ENCODE assay signal across 24 mouse cellular contexts in the genomic region with DNA sequence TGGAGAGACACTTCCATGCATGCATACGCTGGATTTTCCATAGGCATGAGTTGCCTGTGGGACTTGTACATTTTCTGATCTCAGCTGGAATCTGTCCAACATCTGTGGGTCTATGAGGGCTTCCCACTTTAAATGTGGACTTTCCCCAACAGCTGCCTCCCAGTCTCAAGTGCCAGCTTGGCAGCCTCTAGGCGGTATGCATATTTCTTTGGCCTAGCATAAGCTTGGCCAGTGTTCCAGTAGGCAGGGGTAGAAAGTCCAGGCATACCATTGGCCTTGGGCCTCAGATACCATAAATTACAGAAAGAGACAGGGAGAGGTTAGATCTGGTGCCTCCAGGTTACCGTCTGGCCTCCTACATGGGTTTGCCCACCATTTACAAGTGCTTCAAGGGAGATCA. TPM values are rescaled to one million over a fixed set of nuclear protein-coding genes. Genes with fewer than 3 reads are reported as not detected.
DNase-seq lines count a peak whose midpoint lies in the region; ATAC-seq and TF ChIP-seq lines count a peak whose summit lies in the region.
"Had no signal": no experiment of that assay in that cellular context is flagged by ENCODE, and none has a peak within 500 bp of the region (broad histone marks: within the 10 kb centered on the region; RNA-seq: fewer than 3 reads in every experiment).

No protein-coding gene starts in this region.

- no peak for ATAC-seq in heart, embryonic 12.5 days (ENCODE audit: insufficient number of reproducible peaks, low FRiP score)
- ATAC-seq in heart, postnatal 0 days (ENCODE audit: insufficient read depth, low read depth) = 0 out of 2 replicates have a peak, but pooled peaks have one; percentile 24
- peak; percentile 63 for ATAC-seq in lung, postnatal 0 days
- ATAC-seq: activated CD4-positive, CD25-positive, alpha-beta regulatory T cell, adult 4 months; CD4-positive, CD25-positive, alpha-beta regulatory T cell, adult 4 months; Patski had no signal

- no peak overlapping the region for H3K9ac ChIP-seq in heart, embryonic 12.5 days
- no peak overlapping the region for H3K9ac ChIP-seq in heart, postnatal 0 days (replicated peaks; ENCODE audit: low read depth, low read length)
- no peak overlapping the region for H3K9ac ChIP-seq in lung, postnatal 0 days (replicated peaks; ENCODE audit: low read depth)

- TF ChIP-seq CTCF in heart, postnatal 0 days (IDR thresholded peaks at IDR 0.05; ENCODE audit: low read depth) = no peak
- no peak for TF ChIP-seq CTCF in lung, postnatal 0 days (IDR thresholded peaks at IDR 0.05)

- H3K27me3 ChIP-seq in heart, embryonic 12.5 days (replicated peaks) = no peaks in the 10 kb centered on the region
- no peaks in the 10 kb centered on the region for H3K27me3 ChIP-seq in heart, postnatal 0 days (ENCODE audit: control insufficient read depth, insufficient read depth, low read length)
- no peaks in the 10 kb centered on the region for H3K27me3 ChIP-seq in lung, postnatal 0 days (replicated peaks; ENCODE audit: insufficient read depth, low read length)
- H3K27me3 ChIP-seq: CH12.LX, Patski had no signal

- TF ChIP-seq EP300 in heart, postnatal 0 days (IDR thresholded peaks at IDR 0.05; ENCODE audit: low read depth) = no peak
- TF ChIP-seq EP300 in lung, postnatal 0 days (IDR thresholded peaks at IDR 0.05) = peak; percentile 30; the same call in 1 of the 2 replicates

- 89% methylated on average over 3 of the region's 3 CpGs for WGBS in heart, embryonic 12.5 days
- 70% methylated on average over 3 of the region's 3 CpGs for WGBS in heart, postnatal 0 days
- WGBS in lung, postnatal 0 days = 72% methylated on average over 3 of the region's 3 CpGs

- no peak overlapping the region for H3K4me3 ChIP-seq in heart, embryonic 12.5 days
- no peak overlapping the region for H3K4me3 ChIP-seq in heart, postnatal 0 days (ENCODE audit: low read depth, low read length)
- H3K4me3 ChIP-seq in lung, postnatal 0 days (ENCODE audit: low read depth, low read length) = no peak overlapping the region

- no peak overlapping the region for H3K4me2 ChIP-seq in heart, embryonic 12.5 days
- H3K4me2 ChIP-seq in heart, postnatal 0 days (ENCODE audit: low read depth, low read length) = no peak overlapping the region
- no peak overlapping the region for H3K4me2 ChIP-seq in lung, postnatal 0 days (replicated peaks; ENCODE audit: low read depth, low read length)

- H3K27ac ChIP-seq in heart, embryonic 12.5 days (ENCODE audit: poor library complexity, severe bottlenecking) = no peak overlapping the region
- 0 out of 2 replicates have a peak overlapping the region, but pooled peaks have one; percentile 11 for H3K27ac ChIP-seq in heart, postnatal 0 days (ENCODE audit: low read depth)
- no peak overlapping the region for H3K27ac ChIP-seq in lung, postnatal 0 days (ENCODE audit: low read length)

- no peaks in the 10 kb centered on the region for H3K4me1 ChIP-seq in heart, embryonic 12.5 days (replicated peaks)
- H3K4me1 ChIP-seq in heart, postnatal 0 days (ENCODE audit: control insufficient read depth, insufficient read depth) = peaks cover 7% of the 10 kb centered on the region
- no peaks in the 10 kb centered on the region for H3K4me1 ChIP-seq in lung, postnatal 0 days (ENCODE audit: insufficient read depth, low read depth, low read length)

- DNase-seq in heart, adult 11 months = peak; percentile 81
- no peak for DNase-seq in heart, postnatal 0 days (ENCODE audit: low spot score)
- no peak for DNase-seq in heart, adult 9 months (ENCODE audit: low spot score in 2 of 2)
- no peak for DNase-seq in lung, postnatal 0 days (ENCODE audit: low spot score)
- no peak for DNase-seq in lung, postnatal 36 days
- DNase-seq in adipocyte (ENCODE audit: low spot score) = peak; percentile 56
- no peak for DNase-seq in gastrocnemius, adult 18-20 months (ENCODE audit: low spot score)
- DNase-seq: adrenal gland, adult 2 months; adrenal gland, adult 8-10 months; adrenal gland, postnatal 10 days; adrenal gland, postnatal 14 days; adrenal gland, postnatal 25 days; adrenal gland, postnatal 36 days; B cell, adult 2 months; cerebellum, adult 11 months; cerebellum, adult 11-12 months; cerebellum, adult 18-20 months had no signal

- no peaks in the 10 kb centered on the region for H3K9me3 ChIP-seq in heart, embryonic 12.5 days (replicated peaks)
- no peaks in the 10 kb centered on the region for H3K9me3 ChIP-seq in heart, postnatal 0 days (replicated peaks; ENCODE audit: control insufficient read depth, low read length)
- H3K9me3 ChIP-seq in lung, postnatal 0 days (ENCODE audit: low read length) = no peaks in the 10 kb centered on the region
- H3K9me3 ChIP-seq: G1E had no signal

- no peaks in the 10 kb centered on the region for H3K36me3 ChIP-seq in heart, embryonic 12.5 days
- H3K36me3 ChIP-seq in heart, postnatal 0 days (replicated peaks; ENCODE audit: control insufficient read depth, insufficient read depth, low read length) = no peaks in the 10 kb centered on the region
- no peaks in the 10 kb centered on the region for H3K36me3 ChIP-seq in lung, postnatal 0 days (ENCODE audit: insufficient read depth, low read length)
- H3K36me3 ChIP-seq: G1E had no signal

RNA-seq across cellular contexts. Expression of gene Cavin3, which starts 15.8 kb away (rescaled TPM):
- 68.1 and 72.6 TPM in 2 replicates for polyA plus RNA-seq in heart, embryonic 12.5 days (2016; fragmentation: Nextera tagmentation; extraction: Ambion mirVana)
- total RNA-seq in heart, postnatal 0 days (2014; rRNA removed; ENCODE audit: low replicate concordance) = 75.4 and 84.2 TPM in 2 replicates
- polyA plus RNA-seq in heart, postnatal 0 days (2015; fragmentation: Nextera tagmentation; extraction: Ambion mirVana) = 78.6 and 79.9 TPM in 2 replicates
- 162 and 168 TPM in 2 replicates for polyA plus RNA-seq in lung, postnatal 0 days (2015; fragmentation: Nextera tagmentation; extraction: Ambion mirVana)
- total RNA-seq in gastrocnemius, adult 18-20 months (2021) = 10 to 100 TPM in 1 of 2 experiments, 1 to 10 TPM in 1; 9.1 to 13.0 TPM
- total RNA-seq: CH12.LX, G1E, MEL had no signal
- polyA plus RNA-seq: activated CD4-positive, CD25-positive, alpha-beta regulatory T cell, adult 4 months; G1E had no signal

RNA-seq across cellular contexts. Expression of gene Smpd1, which starts 56.3 kb away (rescaled TPM):
- 52.4 and 54.6 TPM in 2 replicates for polyA plus RNA-seq in heart, embryonic 12.5 days (2016; fragmentation: Nextera tagmentation; extraction: Ambion mirVana)
- 159 and 173 TPM in 2 replicates for total RNA-seq in heart, postnatal 0 days (2014; rRNA removed; ENCODE audit: low replicate concordance)
- 81.0 and 85.3 TPM in 2 replicates for polyA plus RNA-seq in heart, postnatal 0 days (2015; fragmentation: Nextera tagmentation; extraction: Ambion mirVana)
- polyA plus RNA-seq in lung, postnatal 0 days (2015; fragmentation: Nextera tagmentation; extraction: Ambion mirVana) = 57.1 and 57.5 TPM in 2 replicates
- 10 to 100 TPM; 49.7 to 53.4 TPM for total RNA-seq in gastrocnemius, adult 18-20 months (2021)

Comparison
In these comparisons a context has a peak if more than half of its experiments do, and no peak if none do; other contexts are left out.
1. DNase-seq: peak in heart, adult 11 months (single experiment) and adipocyte (single experiment); none in heart, postnatal 0 days (single experiment), heart, adult 9 months (0 of 2), lung, postnatal 0 days (single experiment), lung, postnatal 36 days (single experiment) and gastrocnemius, adult 18-20 months (single experiment).